Mouse (Mus musculus) liver, embryonic 13.5 days (tissue): ENCODE results near the gene Hck. TPM values are rescaled to one million over a fixed set of nuclear protein-coding genes. Genes with fewer than 3 reads are reported as not detected.
A peak's percentile ranks its signal among the peaks of the same experiment; 100 is the strongest.

Experiments
- ATAC-seq: fragments of 200-750 bp; cut with Nextera tagmentation; 2 replicates; pipeline ENCODE4 v1.8.0; 2017; ENCODE audit warnings: low read depth, mild to moderate bottlenecking, moderate number of reproducible peaks, moderate library complexity
- DNase-seq: peaks from one replicate; pipeline ENCODE4 v3.0.0; 2022
- H3K27ac ChIP-seq: fragments of 300-500 bp; sonication (generic); 2 replicates; pipeline ENCODE4 v1.5.1; 2015; ENCODE audit warnings: moderate library complexity, mild to moderate bottlenecking, inconsistent platforms
- H3K27me3 ChIP-seq: fragments of 300-500 bp; sonication (generic); 2 replicates; pipeline ENCODE4 v1.6.1; 2015; ENCODE audit warnings: mild to moderate bottlenecking, inconsistent platforms
- H3K36me3 ChIP-seq: fragments of 300-500 bp; sonication (generic); 2 replicates; pipeline ENCODE4 v1.6.1; 2015; ENCODE audit warnings: mild to moderate bottlenecking, inconsistent platforms
- H3K4me1 ChIP-seq: fragments of 300-500 bp; sonication (generic); replicated peaks from 2 replicates; pipeline ENCODE4 v1.6.1; 2015; ENCODE audit warnings: inconsistent platforms
- H3K4me2 ChIP-seq: fragments of 300-500 bp; sonication (generic); 2 replicates; pipeline ENCODE4 v1.6.1; 2015; ENCODE audit warnings: inconsistent platforms, mild to moderate bottlenecking, moderate library complexity
- H3K4me3 ChIP-seq: fragments of 300-500 bp; sonication (generic); replicated peaks from 2 replicates; pipeline ENCODE4 v1.5.1; 2015; ENCODE audit warnings: mild to moderate bottlenecking, inconsistent platforms
- H3K9ac ChIP-seq: fragments of 300-500 bp; sonication (generic); 2 replicates; pipeline ENCODE4 v1.6.1; 2015; ENCODE audit warnings: mild to moderate bottlenecking, inconsistent platforms
- H3K9me3 ChIP-seq: fragments of 300-500 bp; sonication (generic); replicated peaks from 2 replicates; pipeline ENCODE4 v1.6.1; 2016; ENCODE audit warnings: inconsistent platforms
- WGBS: fragments of 180-500 bp; shearing (Covaris S2); methylation state at CpG from one replicate; pipeline ENCODE4 v1.1.7; 2015; ENCODE audit not compliant: insufficient replicate concordance; 5-methylcytosine and 5-hydroxymethylcytosine counted together
- polyA plus RNA-seq: library from polyadenylated mRNA; unstranded; fragments of >200 nt; fragmentation: Nextera tagmentation; extraction: Ambion mirVana; gene quantifications from 2 replicates; pipeline ENCODE4 v1.2.1, GENCODE M21; 2015

Hck gene
- polyA plus RNA-seq, 1 experiment from 2014 or later, result 7.5 TPM

GRCm38 (mm10) chr2:153075961-153076360 is 32.3 kb upstream of the Hck start:
- DNase-seq, result no peak
- Histone ChIP-seq H3K36me3 (no peaks in the 10 kb centered on the region), H3K4me2 (no peak overlapping the region), H3K4me1 (peaks cover 25% of the 10 kb centered on the region), H3K27ac (no peak overlapping the region), H3K9ac (no peak overlapping the region), H3K4me3 (no peak overlapping the region), H3K27me3 (peaks cover 16% of the 10 kb centered on the region), H3K9me3 (no peaks in the 10 kb centered on the region)
- 28% methylated on average over 2 of the region's 2 CpGs for WGBS
- ATAC-seq, result peak; percentile 74

- peak; percentile 63 for DNase-seq
- no peaks in the 10 kb centered on the region for H3K9me3 ChIP-seq
- H3K36me3 ChIP-seq, result no peaks in the 10 kb centered on the region
- H3K4me2 ChIP-seq, result no peak overlapping the region
- H3K4me1 ChIP-seq, result peaks cover 21% of the 10 kb centered on the region
- no peak overlapping the region for H3K4me3 ChIP-seq
- H3K9ac ChIP-seq, result no peak overlapping the region
- no peak for ATAC-seq
- no peak overlapping the region for H3K27ac ChIP-seq
- no peaks in the 10 kb centered on the region for H3K27me3 ChIP-seq
- WGBS, result 41% methylated on average over 32 of the region's 32 CpGs
Measured at GRCm38 (mm10) chr2:153080841-153081523, 27.3 kb upstream of the Hck start.

GRCm38 (mm10) chr2:153081866-153082265 is 26.4 kb upstream of the Hck start:
- no peak for ATAC-seq
- peaks cover 13% of the 10 kb centered on the region for H3K4me1 ChIP-seq
- WGBS, result 64% methylated on average over 6 of the region's 6 CpGs
- H3K4me2 ChIP-seq, result no peak overlapping the region
- H3K9me3 ChIP-seq, result no peaks in the 10 kb centered on the region
- H3K9ac ChIP-seq, result no peak overlapping the region
- no peak overlapping the region for H3K4me3 ChIP-seq
- no peaks in the 10 kb centered on the region for H3K27me3 ChIP-seq
- no peak for DNase-seq
- no peaks in the 10 kb centered on the region for H3K36me3 ChIP-seq
- no peak overlapping the region for H3K27ac ChIP-seq

- 69% methylated on average over 8 of the region's 8 CpGs for WGBS
- Histone ChIP-seq H3K36me3 (no peaks in the 10 kb centered on the region), H3K9me3 (no peaks in the 10 kb centered on the region), H3K9ac (no peak overlapping the region), H3K4me1 (peaks cover 7% of the 10 kb centered on the region), H3K27me3 (no peaks in the 10 kb centered on the region), H3K4me3 (no peak overlapping the region), H3K27ac (no peak overlapping the region), H3K4me2 (no peak overlapping the region)
- DNase-seq, result no peak
- no peak for ATAC-seq
Measured at GRCm38 (mm10) chr2:153083275-153083674, 25.0 kb upstream of the Hck start.

- ATAC-seq, result peak; percentile 15; the same call in 1 of the 2 replicates
- no peak overlapping the region for H3K4me2 ChIP-seq
Measured at GRCm38 (mm10) chr2:153083824-153084223, 24.4 kb upstream of the Hck start.

GRCm38 (mm10) chr2:153084261-153084976 is 23.8 kb upstream of the Hck start:
- H3K4me2 ChIP-seq, result no peak overlapping the region
- no peaks in the 10 kb centered on the region for H3K9me3 ChIP-seq
- DNase-seq, result no peak
- peak overlapping the region; percentile 10 for H3K27ac ChIP-seq
- peaks cover 4% of the 10 kb centered on the region; the same call in 1 of the 2 replicates for H3K4me1 ChIP-seq
- H3K36me3 ChIP-seq, result no peaks in the 10 kb centered on the region
- no peak overlapping the region for H3K9ac ChIP-seq
- no peaks in the 10 kb centered on the region for H3K27me3 ChIP-seq
- 41% methylated on average over 7 of the region's 7 CpGs for WGBS
- peak; percentile 45; the same call in 1 of the 2 replicates for ATAC-seq
- H3K4me3 ChIP-seq, result no peak overlapping the region

More at GRCm38 (mm10) chr2:153083824-153084223, 24.4 kb upstream of the Hck start:
- Histone ChIP-seq H3K27me3 (no peaks in the 10 kb centered on the region), H3K9me3 (no peaks in the 10 kb centered on the region), H3K36me3 (no peaks in the 10 kb centered on the region), H3K4me1 (peaks cover 4% of the 10 kb centered on the region; the same call in 1 of the 2 replicates), H3K4me3 (no peak overlapping the region), H3K9ac (no peak overlapping the region), H3K27ac (no peak overlapping the region; the same call in 1 of the 2 replicates)
- 55% methylated on average over 4 of the region's 4 CpGs for WGBS
- DNase-seq, result no peak

- Histone ChIP-seq H3K36me3 (no peaks in the 10 kb centered on the region), H3K4me2 (no peak overlapping the region), H3K27me3 (no peaks in the 10 kb centered on the region), H3K4me3 (no peak overlapping the region), H3K9me3 (no peaks in the 10 kb centered on the region), H3K27ac (no peak overlapping the region), H3K9ac (no peak overlapping the region; the same call in 1 of the 2 replicates), H3K4me1 (peaks cover 4% of the 10 kb centered on the region; the same call in 1 of the 2 replicates)
- no peak for DNase-seq
- ATAC-seq, result no peak
- WGBS, result 51% methylated on average over 6 of the region's 6 CpGs
Measured at GRCm38 (mm10) chr2:153085556-153085955, 22.7 kb upstream of the Hck start.

- Histone ChIP-seq H3K4me2 (no peak overlapping the region), H3K4me1 (0 out of 2 replicates have a peak, but pooled peaks cover 7% of the 10 kb centered on the region), H3K27me3 (no peaks in the 10 kb centered on the region), H3K9me3 (no peaks in the 10 kb centered on the region), H3K27ac (no peak overlapping the region), H3K36me3 (no peaks in the 10 kb centered on the region), H3K9ac (no peak overlapping the region), H3K4me3 (no peak overlapping the region)
- DNase-seq, result no peak
- 71% methylated on average over 4 of the region's 4 CpGs for WGBS
- no peak for ATAC-seq
Measured at GRCm38 (mm10) chr2:153086166-153086565, 22.1 kb upstream of the Hck start.

- 71% methylated on average over 10 of the region's 10 CpGs for WGBS
- DNase-seq (no peak), ATAC-seq (no peak)
- Histone ChIP-seq H3K36me3 (no peaks in the 10 kb centered on the region), H3K9ac (no peak overlapping the region), H3K27me3 (no peaks in the 10 kb centered on the region), H3K4me1 (0 out of 2 replicates have a peak, but pooled peaks cover 7% of the 10 kb centered on the region), H3K9me3 (no peaks in the 10 kb centered on the region), H3K4me3 (no peak overlapping the region), H3K27ac (no peak overlapping the region), H3K4me2 (no peak overlapping the region)
Measured at GRCm38 (mm10) chr2:153087091-153087490, 21.2 kb upstream of the Hck start.

GRCm38 (mm10) chr2:153089316-153089715 is 19.0 kb upstream of the Hck start:
- ATAC-seq, result no peak
- Histone ChIP-seq H3K9me3 (no peaks in the 10 kb centered on the region), H3K4me1 (0 out of 2 replicates have a peak, but pooled peaks cover 10% of the 10 kb centered on the region), H3K27ac (no peak overlapping the region), H3K27me3 (no peaks in the 10 kb centered on the region), H3K4me2 (no peak overlapping the region), H3K9ac (no peak overlapping the region), H3K36me3 (no peaks in the 10 kb centered on the region), H3K4me3 (no peak overlapping the region)
- WGBS, result 46% methylated on average over 2 of the region's 2 CpGs
- DNase-seq, result no peak

GRCm38 (mm10) chr2:153090551-153091165 is 17.6 kb upstream of the Hck start:
- Histone ChIP-seq H3K27me3 (no peaks in the 10 kb centered on the region), H3K9me3 (no peaks in the 10 kb centered on the region), H3K9ac (no peak overlapping the region), H3K4me2 (peak overlapping the region; percentile 24; the same call in 1 of the 2 replicates), H3K4me3 (no peak overlapping the region), H3K4me1 (0 out of 2 replicates have a peak, but pooled peaks cover 7% of the 10 kb centered on the region), H3K36me3 (no peaks in the 10 kb centered on the region), H3K27ac (peak overlapping the region; percentile 13; the same call in 1 of the 2 replicates)
- no peak for DNase-seq
- peak; percentile 47 for ATAC-seq
- WGBS, result 4% methylated on average over 10 of the region's 10 CpGs
